Mouse (Mus musculus) cerebellum, adult (tissue): ENCODE measurements around the gene Pard3.
A peak's percentile ranks its signal among the peaks of the same experiment; 100 is the strongest.

Source experiments
- ATAC-seq: cut with Nextera tagmentation; 2 replicates; pipeline ENCODE4 v1.9.2; 2017; ENCODE audit warnings: mild to moderate bottlenecking, moderate library complexity, mixed read lengths; ENCODE audit not compliant: insufficient number of reproducible peaks, low FRiP score, low TSS enrichment

Gene Pard3

DNA sequence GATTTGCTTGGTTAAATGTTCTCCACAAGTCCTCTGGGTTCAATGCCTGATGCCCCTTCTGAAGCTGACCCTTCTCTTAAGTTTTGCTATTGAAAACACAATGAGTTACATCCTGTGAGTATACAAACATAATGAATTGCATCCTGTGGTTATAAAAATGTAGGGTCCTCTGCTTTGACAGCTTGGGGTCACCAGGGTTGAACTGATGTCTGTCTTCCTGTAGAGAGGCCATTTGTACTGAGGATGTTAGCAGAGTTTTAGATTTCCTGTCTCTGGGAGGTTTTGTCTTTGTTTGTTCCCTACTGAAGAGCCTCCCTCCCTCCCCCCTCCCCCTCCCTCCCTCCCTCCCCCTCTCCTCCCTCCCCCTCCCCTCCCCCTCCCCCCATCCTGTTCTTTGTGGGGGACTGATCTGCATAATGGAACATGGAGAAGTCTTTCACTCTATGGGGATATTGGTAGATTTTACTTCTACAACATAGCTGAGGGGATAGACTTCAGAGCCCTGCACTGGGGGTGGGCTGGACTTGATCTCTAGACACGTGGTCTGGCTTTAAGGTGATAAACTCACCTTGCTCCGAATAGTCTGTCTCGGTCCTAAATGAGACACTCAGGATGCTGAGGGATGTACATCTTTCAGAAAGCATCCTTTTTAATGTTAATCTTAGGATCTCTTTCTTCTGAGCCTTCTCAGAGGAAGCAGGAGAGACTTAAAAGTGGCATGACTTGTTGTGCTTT, 261.3 kb downstream of the Pard3 start:
- no peak for ATAC-seq

DNA sequence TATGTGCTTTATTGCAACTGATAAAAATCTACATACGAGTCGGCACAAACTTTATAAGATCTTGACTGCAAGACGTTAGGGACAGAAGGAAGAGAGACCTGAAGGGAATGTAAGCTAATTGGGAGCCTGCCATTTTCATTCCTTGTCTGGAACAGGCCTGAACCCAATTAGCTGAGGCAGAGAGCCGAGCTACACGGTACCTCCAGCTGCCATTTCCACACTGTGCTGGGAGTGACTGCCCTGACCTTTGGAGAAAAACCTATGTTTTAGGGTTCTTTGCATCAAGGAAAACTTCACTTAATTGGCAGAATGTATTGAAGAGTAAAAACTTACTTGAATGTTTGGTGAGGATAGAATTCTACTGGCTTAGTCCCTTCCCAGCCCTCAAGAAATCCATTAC, 262.1 kb downstream of the Pard3 start:
- no peak for ATAC-seq

GRCm38 (mm10) chr8:127330258-127331187, 266.8 kb downstream of the Pard3 start:
- no peak for ATAC-seq

GRCm38 (mm10) chr8:127331751-127332150, 268.1 kb downstream of the Pard3 start:
- ATAC-seq, result no peak

DNA sequence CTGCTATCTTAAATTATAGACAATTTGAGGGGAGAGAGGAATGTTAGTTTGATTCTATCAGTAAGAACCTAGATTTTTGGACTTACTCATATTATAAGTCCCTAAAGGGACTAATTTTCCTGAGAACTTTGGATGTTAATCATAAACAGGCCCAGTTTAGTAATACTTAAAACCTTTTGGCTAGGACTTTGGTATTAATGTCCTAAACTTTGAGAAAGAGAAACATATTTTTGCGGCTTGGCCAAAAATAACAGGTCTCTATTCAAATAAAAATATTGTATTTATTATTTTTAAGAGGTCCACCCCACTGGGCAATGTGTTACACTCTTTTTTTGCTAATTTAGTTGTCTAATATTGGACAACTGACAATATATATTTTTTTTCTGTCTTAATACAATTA, 271.5 kb downstream of the Pard3 start:
- ATAC-seq, result no peak

DNA sequence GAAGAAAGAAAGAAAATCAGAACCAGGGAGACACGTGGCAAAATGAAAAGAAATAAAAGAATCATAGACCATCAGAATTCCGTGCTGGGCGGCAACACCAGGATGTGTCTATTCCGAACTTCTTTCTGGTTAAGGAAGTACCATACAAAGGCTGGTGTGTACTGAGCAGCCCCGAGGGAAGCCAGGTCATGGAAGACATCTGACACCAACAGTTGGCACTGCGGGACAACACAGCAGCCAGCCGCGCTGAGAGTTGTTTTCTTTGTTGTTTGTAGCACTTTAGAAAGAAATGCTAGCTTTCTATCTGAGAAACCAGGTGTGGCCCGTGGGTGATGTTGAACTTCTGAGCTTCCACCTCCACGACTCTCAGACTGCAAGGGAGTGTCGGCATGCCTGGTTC, 274.5 kb downstream of the Pard3 start:
- ATAC-seq, result peak; percentile 54; the same call in 1 of the 2 replicates

- ATAC-seq, result no peak
These were observed 277.4 kb downstream of the Pard3 start for GRCm38 (mm10) chr8:127341046-127341445.

DNA sequence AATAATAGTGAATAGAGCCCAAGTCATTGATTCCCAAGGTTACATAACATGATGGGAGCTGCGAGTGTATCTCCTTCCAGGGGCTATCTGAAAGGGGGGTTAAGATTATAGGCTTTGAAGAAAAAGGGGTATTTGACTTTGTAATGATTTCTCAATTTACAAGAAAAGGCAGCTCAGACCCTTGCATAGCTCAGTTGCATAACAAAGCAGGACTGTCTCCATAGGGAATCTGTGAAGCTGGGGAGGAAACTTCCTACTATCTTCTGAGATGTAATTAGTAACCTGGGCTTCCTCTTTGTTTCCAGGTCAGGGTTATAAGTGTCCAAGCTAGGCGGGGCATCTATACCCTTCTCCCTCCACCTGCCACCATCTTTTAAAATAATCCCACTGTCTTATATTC, 279.4 kb downstream of the Pard3 start:
- no peak for ATAC-seq

DNA sequence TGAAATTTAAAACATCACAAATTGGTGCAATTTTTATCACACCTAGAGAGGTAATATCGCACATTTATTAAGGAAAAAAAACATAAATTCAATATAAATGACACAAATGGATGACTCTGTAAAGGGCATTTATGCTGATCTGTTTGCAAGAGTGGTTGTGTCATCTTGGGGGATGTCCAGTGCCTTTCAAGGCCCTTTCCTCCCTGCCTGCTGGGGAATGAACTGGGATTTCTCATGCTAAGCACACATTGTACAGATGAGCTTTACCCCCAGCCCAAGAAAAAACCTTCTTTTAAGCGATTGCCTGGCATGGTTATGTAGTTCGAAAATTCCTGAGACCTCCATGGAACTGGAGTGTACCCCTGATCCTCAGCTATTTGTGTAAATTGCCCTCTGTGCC, 280.7 kb downstream of the Pard3 start:
- no peak for ATAC-seq

- no peak for ATAC-seq
These were observed 282.3 kb downstream of the Pard3 start for GRCm38 (mm10) chr8:127345912-127346423.

DNA sequence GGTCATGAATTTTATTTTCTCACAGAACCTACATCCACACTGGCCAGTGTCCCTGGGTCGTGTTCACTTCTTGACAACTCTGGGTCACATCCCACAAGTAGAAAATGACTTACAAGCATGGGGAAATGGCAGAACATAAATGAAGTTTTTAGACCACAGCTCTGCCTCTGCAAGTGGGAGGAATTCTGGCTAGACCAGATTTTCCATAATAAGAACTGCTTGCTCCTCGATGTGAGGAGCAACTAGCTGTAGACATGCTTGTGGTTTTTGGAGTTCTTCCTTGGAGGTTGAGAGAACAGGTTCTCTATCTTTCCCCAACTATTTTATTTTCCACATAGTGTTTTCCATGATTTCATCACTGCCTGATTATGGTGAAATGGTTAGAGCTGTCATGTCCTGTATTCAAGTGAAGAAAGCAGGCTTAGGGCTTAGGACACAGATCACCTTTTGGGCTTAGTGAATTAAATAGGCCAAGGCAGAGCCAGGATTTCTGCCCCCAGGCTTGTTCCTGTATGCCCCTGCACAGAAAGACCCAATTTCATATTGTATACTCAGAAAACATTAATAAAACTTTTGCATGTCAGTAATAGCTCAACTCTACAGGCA, 284.3 kb downstream of the Pard3 start:
- no peak for ATAC-seq

DNA sequence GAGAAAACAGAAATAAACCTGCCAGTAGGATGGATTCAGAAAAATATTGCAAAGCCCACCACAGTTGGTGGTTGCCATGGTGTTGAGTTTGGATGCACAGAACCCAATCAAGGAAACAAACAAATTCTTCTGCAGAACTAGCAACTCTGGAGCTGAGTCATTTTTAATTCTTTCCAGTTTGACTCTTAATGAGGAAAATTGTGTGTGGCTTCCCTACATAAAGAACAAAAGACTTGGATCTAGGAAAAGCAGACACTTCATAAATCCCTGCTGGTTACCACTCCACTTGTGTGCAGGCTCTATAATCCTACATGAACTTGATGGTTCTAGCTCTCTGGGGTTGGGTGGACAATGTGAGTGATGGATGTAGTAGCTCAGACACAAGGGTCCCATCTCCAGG, 298.1 kb downstream of the Pard3 start:
- ATAC-seq, result no peak

- ATAC-seq, result no peak
These were observed 304.7 kb downstream of the Pard3 start for GRCm38 (mm10) chr8:127368347-127368746.

DNA sequence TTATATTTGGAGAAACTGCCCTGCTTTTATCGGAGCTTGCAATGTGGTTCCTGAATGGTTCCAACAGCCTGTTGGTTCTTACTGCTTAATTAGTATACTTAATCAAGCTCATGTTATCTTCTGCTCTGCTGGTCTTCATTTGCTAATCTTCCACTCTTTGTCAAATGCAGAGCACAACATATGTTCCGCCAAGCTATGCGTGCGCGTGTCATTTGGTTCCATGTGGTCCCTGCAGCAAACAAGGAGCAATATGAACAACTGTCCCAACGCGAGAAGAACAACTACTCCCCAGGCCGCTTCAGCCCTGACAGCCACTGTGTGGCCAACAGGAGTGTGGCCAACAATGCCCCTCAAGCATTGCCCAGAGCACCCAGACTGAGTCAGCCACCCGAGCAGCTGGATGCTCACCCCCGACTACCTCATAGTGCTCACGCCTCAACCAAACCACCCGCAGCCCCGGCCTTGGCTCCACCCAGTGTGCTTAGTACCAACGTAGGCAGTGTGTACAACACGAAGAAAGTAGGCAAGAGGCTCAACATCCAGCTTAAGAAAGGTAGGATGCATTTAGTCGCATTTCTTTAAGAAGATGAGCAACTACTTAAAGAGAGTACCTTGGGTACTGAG, 307.7 kb downstream of the Pard3 start:
- no peak for ATAC-seq

DNA sequence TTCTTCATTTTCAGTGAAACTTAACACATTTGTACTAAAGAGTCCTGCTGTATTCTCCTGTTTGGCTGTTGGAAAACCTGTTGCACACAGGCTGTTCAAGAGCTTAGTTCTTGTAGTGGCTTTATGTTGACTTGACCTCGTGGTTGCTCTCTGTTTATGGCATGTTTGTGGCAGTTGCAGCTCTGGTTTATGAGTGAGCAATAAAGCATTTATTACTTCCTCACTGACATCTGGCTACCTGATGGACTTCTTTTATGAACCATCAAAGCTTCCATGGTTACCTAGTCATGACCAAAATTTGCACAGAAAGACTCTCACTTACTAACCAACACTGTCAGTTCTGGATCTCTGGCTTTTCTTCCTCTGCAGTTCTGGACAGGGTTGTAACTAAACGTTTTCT, 314.1 kb downstream of the Pard3 start:
- ATAC-seq, result no peak

- peak; percentile 40; the same call in 1 of the 2 replicates for ATAC-seq
These were observed 315.5 kb downstream of the Pard3 start for GRCm38 (mm10) chr8:127378994-127379858.

- ATAC-seq, result no peak
These were observed 317.6 kb downstream of the Pard3 start for GRCm38 (mm10) chr8:127381259-127381658.

DNA sequence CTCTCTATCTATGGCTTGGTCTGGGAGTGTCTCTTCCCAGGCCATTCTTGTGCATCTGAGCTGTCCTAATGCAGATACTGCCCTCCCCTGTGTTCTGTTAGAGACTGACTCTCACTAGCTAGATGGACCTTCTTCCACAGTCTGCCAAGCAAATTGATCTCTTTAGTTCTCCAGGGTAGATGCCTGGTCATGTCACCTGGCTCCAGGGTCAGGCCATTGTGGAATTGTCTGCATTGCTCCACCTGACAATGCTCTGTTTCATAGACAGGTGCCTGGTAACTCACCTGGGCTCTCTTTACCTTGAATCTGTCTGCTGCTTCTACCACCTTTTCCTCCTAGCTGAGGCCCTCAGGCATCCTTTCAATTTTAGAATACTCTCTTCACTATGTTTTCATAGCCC, 329.0 kb downstream of the Pard3 start:
- no peak for ATAC-seq

DNA sequence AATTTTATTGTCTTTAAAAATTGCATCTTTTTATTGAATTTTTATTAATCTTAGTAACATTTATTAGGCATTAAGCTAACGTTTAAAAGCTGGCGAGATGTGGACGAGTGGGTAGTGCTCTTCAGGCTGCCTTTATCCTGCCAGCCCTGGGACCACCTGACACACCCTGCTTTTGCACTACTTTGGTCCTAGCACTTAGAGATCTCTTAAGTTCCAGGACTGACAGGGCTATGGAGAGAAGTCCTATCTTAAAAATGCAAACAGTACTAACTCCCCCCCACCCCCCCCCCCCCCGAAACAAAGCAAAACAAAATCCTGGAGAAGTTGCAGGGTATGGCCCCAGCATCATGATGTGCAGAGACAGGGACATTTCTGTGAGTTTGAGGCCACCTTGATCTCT, 331.8 kb downstream of the Pard3 start:
- ATAC-seq, result no peak

GRCm38 (mm10) chr8:127405815-127406214, 342.1 kb downstream of the Pard3 start:
- no peak for ATAC-seq
